Mouse (Mus musculus) hindbrain, embryonic 15.5 days (tissue): ENCODE measurements around the gene Ccna1. TPM values are rescaled to one million over a fixed set of nuclear protein-coding genes. Genes with fewer than 3 reads are reported as not detected.
A peak's percentile ranks its signal among the peaks of the same experiment; 100 is the strongest.

Experiments
- ATAC-seq: fragments of 200-750 bp; cut with Nextera tagmentation; 2 replicates; pipeline ENCODE4 v1.8.0; 2017; ENCODE audit warnings: low read depth, moderate number of reproducible peaks, moderate TSS enrichment; ENCODE audit not compliant: low FRiP score
- H3K27ac ChIP-seq: fragments of 300-500 bp; sonication (generic); replicated peaks from 2 replicates; pipeline ENCODE4 v1.5.1; 2015; ENCODE audit warnings: mild to moderate bottlenecking, inconsistent platforms
- H3K27me3 ChIP-seq: fragments of 300-500 bp; sonication (generic); 2 replicates; pipeline ENCODE4 v1.6.1; 2015; ENCODE audit warnings: control low read depth, inconsistent platforms
- H3K36me3 ChIP-seq: fragments of 300-500 bp; sonication (generic); 2 replicates; pipeline ENCODE4 v1.6.1; 2015; ENCODE audit warnings: control low read depth, inconsistent platforms
- H3K4me1 ChIP-seq: fragments of 300-500 bp; sonication (generic); replicated peaks from 2 replicates; pipeline ENCODE4 v1.6.1; 2015; ENCODE audit warnings: control low read depth, inconsistent platforms
- H3K4me2 ChIP-seq: fragments of 300-500 bp; sonication (generic); 2 replicates; pipeline ENCODE4 v1.6.1; 2015; ENCODE audit warnings: moderate library complexity, mild to moderate bottlenecking, inconsistent platforms
- H3K4me3 ChIP-seq: fragments of 300-500 bp; sonication (generic); 2 replicates; pipeline ENCODE4 v1.5.1; 2015; ENCODE audit warnings: mild to moderate bottlenecking, inconsistent platforms
- H3K9ac ChIP-seq: fragments of 300-500 bp; sonication (generic); 2 replicates; pipeline ENCODE4 v1.6.1; 2015; ENCODE audit warnings: inconsistent platforms
- H3K9me3 ChIP-seq: fragments of 300-500 bp; sonication (generic); 2 replicates; pipeline ENCODE4 v1.6.1; 2016; ENCODE audit warnings: control low read depth, inconsistent platforms
- WGBS: fragments of 180-500 bp; shearing (Covaris S2); methylation state at CpG from one replicate; pipeline ENCODE4 v1.1.7; 2015; 5-methylcytosine and 5-hydroxymethylcytosine counted together
- polyA plus RNA-seq: library from polyadenylated mRNA; unstranded; fragments of >200 nt; fragmentation: Nextera tagmentation; extraction: Ambion mirVana; gene quantifications from 2 replicates; pipeline ENCODE4 v1.2.1, GENCODE M21; 2015

The Ccna1 gene
- polyA plus RNA-seq, result 1.4 and 2.1 TPM in 2 replicates

DNA sequence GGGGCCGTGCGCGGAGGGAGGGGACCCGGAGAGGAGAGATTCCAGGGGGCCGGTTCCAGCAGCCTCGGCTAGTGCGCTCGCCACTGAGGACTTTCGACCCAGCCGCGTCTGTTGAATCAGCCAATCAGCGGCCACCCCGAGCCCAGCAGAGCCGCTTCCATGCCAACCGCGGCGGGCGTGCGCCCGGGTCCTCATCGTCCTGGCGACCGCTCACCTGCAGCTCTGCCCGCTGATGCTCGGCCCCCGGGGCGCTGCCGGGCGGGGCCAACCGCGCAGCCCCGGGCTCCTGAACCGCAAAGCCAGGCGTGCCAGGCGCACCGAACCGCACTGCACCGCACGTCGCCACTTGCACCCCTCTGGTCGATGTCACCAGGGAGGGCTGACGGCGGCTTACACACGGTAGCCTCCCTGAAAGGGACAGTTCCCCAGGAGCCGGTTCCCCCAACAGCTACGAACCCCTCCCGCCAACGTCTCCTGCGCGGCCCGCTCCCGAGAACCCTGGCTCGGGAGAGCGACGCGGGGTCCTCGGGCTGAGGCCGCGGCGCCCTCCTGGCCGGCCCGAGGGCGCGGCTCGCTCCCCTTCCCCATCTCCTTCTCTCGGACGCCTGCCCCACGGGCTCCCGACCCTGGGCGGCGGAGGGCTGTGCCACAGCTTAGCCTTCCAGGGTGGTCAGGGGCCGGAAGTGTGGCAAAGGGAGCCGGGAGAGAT is at the start of gene Ccna1:
Gene Ccna1, minus strand, starts transcription at position 464 of the 709 bp plus-strand sequence.
- H3K27ac ChIP-seq, result no peak within 1 kb of the TSS
- WGBS, result under 1% methylated on average over 62 of the region's 73 CpGs
- H3K27me3 ChIP-seq, result peaks cover 13% of the 10 kb centered on the region; the same call in 1 of the 2 replicates
- no peaks in the 10 kb centered on the region for H3K9me3 ChIP-seq
- peak within 1 kb of the TSS; percentile 91 for H3K4me2 ChIP-seq
- no peaks in the 10 kb centered on the region for H3K36me3 ChIP-seq
- H3K4me3 ChIP-seq, result peak within 1 kb of the TSS; percentile 56
- H3K9ac ChIP-seq, result peak within 1 kb of the TSS; percentile 49
- peaks cover 12% of the 10 kb centered on the region for H3K4me1 ChIP-seq
- ATAC-seq, result peak; percentile 93

DNA sequence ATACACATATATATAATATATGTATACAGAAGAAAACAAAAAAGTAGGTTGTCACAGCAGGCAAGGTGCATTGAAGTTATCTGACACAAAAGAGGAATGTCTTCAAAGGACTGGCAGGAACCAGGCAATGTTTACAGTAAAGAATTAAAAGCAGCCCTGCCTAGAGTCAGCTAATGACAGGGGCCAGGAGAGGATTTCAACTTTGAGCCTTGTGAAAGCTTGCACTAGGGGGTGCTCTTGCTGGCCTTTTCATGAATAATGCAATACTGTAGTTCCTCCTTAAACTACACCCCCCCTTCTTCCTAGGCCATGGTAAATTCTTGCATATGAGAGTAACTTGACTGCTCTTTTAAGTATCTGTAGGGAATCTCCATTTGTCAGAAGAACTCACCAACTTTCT is 45.8 kb upstream of the Ccna1 start:
- no peaks in the 10 kb centered on the region for H3K9me3 ChIP-seq
- no peaks in the 10 kb centered on the region for H3K36me3 ChIP-seq
- no peak overlapping the region for H3K4me3 ChIP-seq
- no peak overlapping the region for H3K4me2 ChIP-seq
- no peak overlapping the region for H3K9ac ChIP-seq
- H3K27me3 ChIP-seq, result no peaks in the 10 kb centered on the region
- ATAC-seq, result no peak
- no peak overlapping the region for H3K27ac ChIP-seq
- H3K4me1 ChIP-seq, result peaks cover 15% of the 10 kb centered on the region

DNA sequence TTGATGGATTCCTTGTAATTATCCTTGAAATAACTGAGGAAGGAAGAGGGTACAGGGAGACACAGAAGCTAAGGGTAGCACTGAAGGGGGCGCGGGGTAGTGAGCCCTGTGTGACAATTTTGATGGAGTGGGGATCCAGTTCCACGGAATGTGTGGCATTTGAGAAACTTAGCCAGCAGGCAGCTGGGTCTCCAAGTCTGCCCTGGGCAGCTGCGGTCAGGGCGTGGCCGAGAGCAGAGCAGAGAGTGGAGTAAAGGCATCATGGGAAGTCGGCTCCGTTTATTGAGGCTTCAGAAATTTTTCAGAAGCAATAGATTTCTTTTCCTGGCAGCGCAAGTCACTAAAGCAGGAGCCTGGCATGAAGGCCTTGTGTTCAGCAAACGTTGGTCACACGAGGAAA is 43.7 kb upstream of the Ccna1 start:
- Histone ChIP-seq H3K27me3 (no peaks in the 10 kb centered on the region), H3K9me3 (no peaks in the 10 kb centered on the region), H3K36me3 (no peaks in the 10 kb centered on the region), H3K4me3 (no peak overlapping the region), H3K9ac (no peak overlapping the region), H3K4me2 (no peak overlapping the region), H3K4me1 (peaks cover 16% of the 10 kb centered on the region), H3K27ac (no peak overlapping the region)
- ATAC-seq, result no peak
- WGBS, result 71% methylated on average over 11 of the region's 11 CpGs

DNA sequence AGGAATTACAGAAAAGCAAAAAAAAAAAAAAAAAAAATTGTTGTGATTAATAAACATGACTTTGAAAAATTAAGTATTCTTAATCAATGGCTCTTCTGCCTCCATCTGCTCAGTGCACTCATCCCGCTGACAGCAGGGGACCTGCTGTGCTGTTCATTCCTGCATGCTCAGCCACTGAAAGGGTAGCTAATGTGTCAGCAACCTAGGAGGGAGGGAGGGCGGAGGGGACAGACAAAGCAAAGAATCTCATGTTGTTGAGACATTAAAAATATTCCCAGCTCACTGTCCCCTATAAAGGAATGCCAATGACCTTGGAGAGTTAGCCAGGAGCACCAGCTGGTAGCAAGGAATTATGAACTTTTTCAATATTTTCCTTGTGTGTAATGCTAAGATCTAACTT is 42.7 kb upstream of the Ccna1 start:
- no peak overlapping the region for H3K9ac ChIP-seq
- WGBS, result 11% methylated on average over 2 of the region's 2 CpGs
- ATAC-seq, result peak; percentile 80; the same call in 1 of the 2 replicates
- H3K27ac ChIP-seq, result no peak overlapping the region
- no peak overlapping the region for H3K4me2 ChIP-seq
- no peak overlapping the region for H3K4me3 ChIP-seq
- H3K9me3 ChIP-seq, result no peaks in the 10 kb centered on the region
- no peaks in the 10 kb centered on the region for H3K27me3 ChIP-seq
- no peaks in the 10 kb centered on the region for H3K36me3 ChIP-seq
- H3K4me1 ChIP-seq, result peaks cover 16% of the 10 kb centered on the region

DNA sequence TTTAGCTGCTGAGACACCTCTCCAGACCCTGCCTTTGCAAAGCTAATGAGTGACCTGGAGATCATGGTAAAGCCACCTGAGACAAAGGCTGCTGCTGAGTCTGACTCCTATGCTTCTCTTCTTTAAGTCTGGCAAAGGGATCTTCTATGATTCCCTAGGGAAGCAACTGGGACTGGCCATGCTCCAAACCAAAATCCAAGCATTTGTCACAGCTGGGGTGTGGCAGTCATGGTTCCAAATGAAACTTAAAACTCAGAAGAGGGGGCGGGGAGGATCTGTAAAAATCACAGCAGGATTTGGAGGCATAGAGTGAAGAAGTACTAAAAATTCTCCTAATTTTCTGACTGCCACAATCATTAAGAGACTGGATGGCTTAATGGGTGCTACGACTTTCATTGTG is 41.9 kb upstream of the Ccna1 start:
- H3K4me2 ChIP-seq, result no peak overlapping the region
- ATAC-seq, result no peak
- no peaks in the 10 kb centered on the region for H3K27me3 ChIP-seq
- 62% methylated on average over 2 of the region's 2 CpGs for WGBS
- H3K36me3 ChIP-seq, result no peaks in the 10 kb centered on the region
- H3K27ac ChIP-seq, result no peak overlapping the region
- no peak overlapping the region for H3K9ac ChIP-seq
- no peak overlapping the region for H3K4me3 ChIP-seq
- H3K9me3 ChIP-seq, result no peaks in the 10 kb centered on the region
- H3K4me1 ChIP-seq, result peaks cover 16% of the 10 kb centered on the region

DNA sequence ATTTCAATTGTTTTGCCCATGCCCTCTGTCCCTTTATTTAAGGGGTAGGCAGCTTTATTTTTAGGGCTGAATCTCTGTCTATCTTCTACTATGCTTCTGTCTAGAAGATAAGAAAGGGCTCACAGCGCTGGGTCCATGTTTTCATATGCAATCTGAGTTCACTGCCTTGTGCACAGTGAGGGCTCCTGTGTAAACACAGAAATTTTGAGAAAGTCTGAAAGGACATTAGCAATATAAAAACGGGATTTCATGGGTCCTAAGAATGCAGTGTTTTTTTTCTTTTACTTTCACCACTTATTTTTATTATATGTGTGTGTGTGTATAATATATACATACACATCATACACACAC is 41.3 kb upstream of the Ccna1 start:
- no peaks in the 10 kb centered on the region for H3K27me3 ChIP-seq
- H3K4me3 ChIP-seq, result no peak overlapping the region
- WGBS, result 75% methylated on average over 2 of the region's 2 CpGs
- H3K4me2 ChIP-seq, result no peak overlapping the region
- peak overlapping the region; percentile 4; the same call in 1 of the 2 replicates for H3K27ac ChIP-seq
- H3K36me3 ChIP-seq, result no peaks in the 10 kb centered on the region
- ATAC-seq, result no peak
- no peaks in the 10 kb centered on the region for H3K9me3 ChIP-seq
- no peak overlapping the region for H3K9ac ChIP-seq
- H3K4me1 ChIP-seq, result peaks cover 16% of the 10 kb centered on the region

DNA sequence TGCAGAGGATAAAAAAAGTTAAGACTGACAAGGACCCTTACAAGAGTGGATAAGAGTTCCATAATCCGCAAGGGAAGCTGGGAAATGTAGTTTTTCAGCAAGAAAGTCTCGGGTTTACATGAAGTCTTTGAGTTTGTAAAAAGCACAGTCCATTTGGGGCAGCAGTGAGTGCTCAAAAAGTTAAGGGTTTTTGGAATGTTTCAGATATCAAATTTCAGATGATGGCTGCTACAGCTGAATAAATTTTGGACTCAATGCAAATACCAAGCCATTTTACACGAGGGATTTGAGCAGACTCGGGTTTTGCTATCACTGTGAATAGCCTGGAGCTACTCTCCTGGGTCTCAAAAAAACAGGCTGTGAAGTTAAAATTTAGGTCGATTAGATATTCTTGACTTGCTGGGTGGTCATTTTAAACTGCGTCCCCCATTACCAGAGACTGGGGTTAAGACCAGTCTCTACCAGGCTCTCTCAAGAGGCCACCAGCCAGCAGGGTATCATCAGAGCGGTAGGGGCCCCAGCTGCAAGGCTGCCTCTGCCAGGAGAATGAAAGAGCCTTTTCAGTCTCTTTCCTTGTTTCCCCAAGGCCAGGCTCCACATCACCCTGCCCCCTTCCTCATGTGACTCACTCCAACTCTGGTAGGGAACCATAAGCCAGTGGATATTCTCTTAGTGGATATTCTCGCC is 40.8 kb upstream of the Ccna1 start:
- Histone ChIP-seq H3K4me1 (peaks cover 16% of the 10 kb centered on the region), H3K9me3 (no peaks in the 10 kb centered on the region), H3K27me3 (no peaks in the 10 kb centered on the region), H3K4me3 (no peak overlapping the region), H3K4me2 (no peak overlapping the region), H3K27ac (peak overlapping the region; percentile 4; the same call in 1 of the 2 replicates), H3K36me3 (no peaks in the 10 kb centered on the region), H3K9ac (no peak overlapping the region)
- 23% methylated on average over 8 of the region's 8 CpGs for WGBS
- ATAC-seq, result peak; percentile 76; the same call in 1 of the 2 replicates

DNA sequence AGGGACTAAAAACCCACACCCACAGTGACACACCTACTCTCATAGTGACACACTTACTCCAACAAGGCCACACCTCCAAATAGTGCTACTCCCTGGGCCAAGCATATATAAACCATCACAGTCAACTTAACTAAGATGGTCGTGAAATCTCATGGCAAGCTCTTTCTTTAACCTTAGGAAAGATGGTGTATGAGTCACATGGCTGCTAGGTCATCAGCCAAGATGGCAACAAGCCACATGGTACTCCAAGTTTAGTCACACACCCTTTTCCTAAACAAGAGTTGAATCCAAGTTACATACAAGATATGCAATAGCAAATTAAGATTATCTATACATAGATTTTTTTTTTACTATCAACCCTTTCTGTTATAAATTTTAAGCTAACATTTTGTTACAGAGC is 37.9 kb upstream of the Ccna1 start:
- WGBS, result 79% methylated on average over 1 of the region's 1 CpGs

DNA sequence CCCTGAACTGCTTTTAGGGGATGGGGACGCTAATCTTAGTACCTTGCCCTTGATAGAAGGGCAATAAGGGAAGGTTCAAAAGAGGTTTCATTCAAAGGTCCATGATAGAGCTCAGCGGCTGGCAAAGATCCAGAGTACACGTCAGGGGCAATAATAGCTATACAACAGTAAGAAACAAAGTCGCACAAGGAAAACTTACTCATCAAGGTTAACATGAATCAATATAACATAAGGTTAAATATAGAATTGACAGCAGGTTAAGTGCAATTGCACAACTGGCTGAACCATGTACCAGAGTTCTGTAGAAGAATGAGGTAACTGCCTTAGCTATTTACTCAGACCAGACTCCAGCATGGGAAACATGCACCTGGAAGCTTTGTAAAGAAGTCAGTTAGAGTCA is 34.0 kb upstream of the Ccna1 start:
- WGBS, result 80% methylated on average over 4 of the region's 4 CpGs
- no peak for ATAC-seq

More for the DNA sequence above, 37.9 kb upstream of the Ccna1 start:
- Histone ChIP-seq H3K27me3 (0 out of 2 replicates have a peak, but pooled peaks cover 2% of the 10 kb centered on the region), H3K9ac (no peak overlapping the region), H3K36me3 (no peaks in the 10 kb centered on the region), H3K4me3 (no peak overlapping the region), H3K9me3 (no peaks in the 10 kb centered on the region), H3K27ac (no peak overlapping the region), H3K4me1 (peaks cover 16% of the 10 kb centered on the region), H3K4me2 (no peak overlapping the region)
- no peak for ATAC-seq

DNA sequence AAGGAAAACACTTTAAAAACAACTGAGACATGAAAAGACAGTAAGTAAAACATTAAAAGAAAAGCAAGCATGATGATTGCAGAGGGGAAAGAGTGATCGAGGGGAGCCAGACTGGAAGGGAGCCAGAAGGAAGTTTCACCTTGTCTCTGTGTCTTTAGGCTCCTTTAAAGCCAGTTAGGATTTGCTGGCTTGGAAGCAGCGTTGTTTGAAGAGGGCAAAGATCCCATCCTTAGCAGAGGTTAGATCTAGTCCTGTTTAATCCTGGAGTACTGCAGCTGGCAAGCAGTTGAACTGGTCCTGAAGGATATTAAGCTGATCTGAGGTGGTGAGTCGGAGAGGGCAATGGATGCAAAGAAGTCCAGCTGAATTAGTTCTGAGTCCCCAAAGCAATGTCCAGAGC is 33.5 kb upstream of the Ccna1 start:
- Histone ChIP-seq H3K36me3 (no peaks in the 10 kb centered on the region), H3K27ac (no peak overlapping the region), H3K9me3 (no peaks in the 10 kb centered on the region), H3K4me3 (no peak overlapping the region), H3K27me3 (0 out of 2 replicates have a peak, but pooled peaks cover 2% of the 10 kb centered on the region), H3K4me1 (0 out of 2 replicates have a peak, but pooled peaks cover 4% of the 10 kb centered on the region), H3K4me2 (no peak overlapping the region), H3K9ac (no peak overlapping the region)
- no peak for ATAC-seq
- WGBS, result 80% methylated on average over 3 of the region's 3 CpGs

More for the DNA sequence above, 34.0 kb upstream of the Ccna1 start:
- Histone ChIP-seq H3K9me3 (no peaks in the 10 kb centered on the region), H3K36me3 (no peaks in the 10 kb centered on the region), H3K27ac (no peak overlapping the region), H3K4me2 (no peak overlapping the region), H3K9ac (no peak overlapping the region), H3K27me3 (0 out of 2 replicates have a peak, but pooled peaks cover 2% of the 10 kb centered on the region), H3K4me1 (0 out of 2 replicates have a peak, but pooled peaks cover 4% of the 10 kb centered on the region), H3K4me3 (no peak overlapping the region)

DNA sequence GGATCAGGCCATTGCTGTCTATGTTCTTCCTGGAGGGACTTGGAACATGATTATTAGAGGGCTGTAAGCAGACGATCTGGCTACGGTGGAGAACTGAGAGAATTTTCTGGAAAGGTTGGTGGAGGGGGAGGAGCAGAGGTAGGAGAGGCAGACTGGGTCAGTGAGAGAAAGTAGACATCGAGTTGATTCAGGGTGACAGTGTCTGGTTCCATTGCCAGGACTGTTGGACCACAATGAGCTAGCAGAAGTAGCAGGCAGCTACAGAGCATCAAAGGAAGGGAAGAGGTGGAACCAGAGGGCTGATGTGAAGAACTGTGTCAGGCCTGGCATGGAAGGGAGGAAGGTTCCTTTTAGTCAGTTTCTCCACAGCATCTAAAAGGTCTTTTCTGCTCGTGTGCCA is 33.1 kb upstream of the Ccna1 start:
- H3K4me3 ChIP-seq, result no peak overlapping the region
- H3K4me2 ChIP-seq, result no peak overlapping the region
- no peak overlapping the region for H3K27ac ChIP-seq
- ATAC-seq, result no peak
- 0 out of 2 replicates have a peak, but pooled peaks cover 4% of the 10 kb centered on the region for H3K4me1 ChIP-seq
- 0 out of 2 replicates have a peak, but pooled peaks cover 2% of the 10 kb centered on the region for H3K27me3 ChIP-seq
- WGBS, result 79% methylated on average over 4 of the region's 4 CpGs
- H3K9me3 ChIP-seq, result no peaks in the 10 kb centered on the region
- H3K9ac ChIP-seq, result no peak overlapping the region
- no peaks in the 10 kb centered on the region for H3K36me3 ChIP-seq

DNA sequence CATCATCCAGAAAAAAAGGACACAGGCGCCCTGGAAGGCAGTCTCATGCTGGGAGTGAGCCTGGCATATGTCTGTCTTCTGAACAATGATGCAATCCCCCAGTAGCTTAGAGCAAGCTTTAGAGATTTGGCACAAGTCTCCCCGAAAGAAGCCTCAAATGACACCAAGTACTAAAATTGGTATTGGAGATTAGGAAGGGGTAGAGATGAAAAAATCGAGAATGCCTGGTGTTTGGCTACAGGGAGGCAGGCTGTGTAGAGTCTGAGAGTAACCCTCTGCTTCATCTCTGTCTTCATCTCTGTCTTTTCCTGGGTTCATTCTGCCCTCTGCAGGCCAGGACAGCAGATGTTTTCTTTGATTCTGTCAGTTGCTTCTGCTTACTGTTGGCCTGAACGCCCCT is 32.1 kb upstream of the Ccna1 start:
- no peak overlapping the region for H3K4me2 ChIP-seq
- H3K27ac ChIP-seq, result no peak overlapping the region
- 0 out of 2 replicates have a peak, but pooled peaks cover 2% of the 10 kb centered on the region for H3K27me3 ChIP-seq
- 70% methylated on average over 4 of the region's 4 CpGs for WGBS
- H3K4me3 ChIP-seq, result no peak overlapping the region
- no peak for ATAC-seq
- H3K4me1 ChIP-seq, result 0 out of 2 replicates have a peak, but pooled peaks cover 4% of the 10 kb centered on the region
- no peaks in the 10 kb centered on the region for H3K36me3 ChIP-seq
- no peak overlapping the region for H3K9ac ChIP-seq
- no peaks in the 10 kb centered on the region for H3K9me3 ChIP-seq
